Mouse (Mus musculus) urinary bladder, adult 2 months (tissue): ENCODE data around the gene Rnasek. TPM values are rescaled to one million over a fixed set of nuclear protein-coding genes. Genes with fewer than 3 reads are reported as not detected.

Source experiments
- DNase-seq: peaks from one replicate; pipeline ENCODE4 v3.0.0; 2022; ENCODE audit warnings: low spot score
- polyA plus RNA-seq: library from polyadenylated mRNA; depleted of rRNA; stranded (reverse); fragments of >200 nt; gene quantifications from 2 replicates; pipeline ENCODE4 v1.2.3, GENCODE M21; 2012; rRNA removed

Gene Rnasek
- polyA plus RNA-seq: 128 and 143 TPM in 2 replicates

- DNase-seq: peak; percentile 73
Measured at GRCm38 (mm10) chr11:70239541-70240279, at the start of gene Rnasek, which contains the start of gene Gm21988. Gene Rnasek (minus strand): TSS chr11:70239842. Gene Gm21988 (minus strand): TSS chr11:70239830.

- DNase-seq: no peak
Measured at GRCm38 (mm10) chr11:70289236-70289635, 49.6 kb upstream of the Rnasek start.

- peak; percentile 39 for DNase-seq
Measured at GRCm38 (mm10) chr11:70288102-70288501, 48.5 kb upstream of the Rnasek start.

- no peak for DNase-seq
Measured at GRCm38 (mm10) chr11:70285686-70286085, 46.0 kb upstream of the Rnasek start.

GRCm38 (mm10) chr11:70284757-70285156, 45.1 kb upstream of the Rnasek start:
- DNase-seq: no peak

GRCm38 (mm10) chr11:70283666-70284065, 44.0 kb upstream of the Rnasek start:
- DNase-seq: no peak

- no peak for DNase-seq
Measured at GRCm38 (mm10) chr11:70280441-70280840, 40.8 kb upstream of the Rnasek start.

GRCm38 (mm10) chr11:70278961-70279360, 39.3 kb upstream of the Rnasek start:
- no peak for DNase-seq

- no peak for DNase-seq
Measured at GRCm38 (mm10) chr11:70271641-70272040, 32.0 kb upstream of the Rnasek start.

GRCm38 (mm10) chr11:70266405-70266804, 26.8 kb upstream of the Rnasek start:
- DNase-seq: no peak

GRCm38 (mm10) chr11:70265819-70266218, 26.2 kb upstream of the Rnasek start:
- no peak for DNase-seq

- no peak for DNase-seq
Measured at GRCm38 (mm10) chr11:70265252-70265651, 25.6 kb upstream of the Rnasek start.

- no peak for DNase-seq
Measured at GRCm38 (mm10) chr11:70259035-70259434, 19.4 kb upstream of the Rnasek start.

GRCm38 (mm10) chr11:70254931-70255531, 15.4 kb upstream of the Rnasek start, which contains the start of gene Alox12:
Gene Alox12 (minus strand): TSS chr11:70255353.
- peak; percentile 58 for DNase-seq

- no peak for DNase-seq
Measured at GRCm38 (mm10) chr11:70254337-70254736, 14.7 kb upstream of the Rnasek start.

- DNase-seq: no peak
Measured at GRCm38 (mm10) chr11:70251853-70252252, 12.2 kb upstream of the Rnasek start.

GRCm38 (mm10) chr11:70250150-70250549, 10.5 kb upstream of the Rnasek start:
- no peak for DNase-seq

GRCm38 (mm10) chr11:70247136-70247845, 7.6 kb upstream of the Rnasek start:
- no peak for DNase-seq

- no peak for DNase-seq
Measured at GRCm38 (mm10) chr11:70242591-70242990, 2.9 kb upstream of the Rnasek start.

GRCm38 (mm10) chr11:70238591-70239440, 826 bp downstream of the Rnasek start:
- no peak for DNase-seq

GRCm38 (mm10) chr11:70237457-70238167, 2.0 kb downstream of the Rnasek start, which contains the start of gene 0610010K14Rik:
Gene 0610010K14Rik (minus strand): TSS chr11:70237914.
- DNase-seq: peak; percentile 97
